Mouse (Mus musculus) left cerebral cortex, postnatal 14 days (tissue): ENCODE measurements around the gene Ciita. TPM values are rescaled to one million over a fixed set of nuclear protein-coding genes. Genes with fewer than 3 reads are reported as not detected.

ENCODE experiments used
- DNase-seq, 2 experiments: peaks; one replicate each; pipeline ENCODE4 v3.0.0; 2021 to 2022; ENCODE audit warnings: low spot score in 2 of 2, mixed read lengths in 1 of 2
- intact Hi-C: fragments of 180-260 bp; cut with DNase I; formaldehyde crosslinking; loops from one replicate; pipeline ENCODE4 v1.15.1; 2025
- total RNA-seq, 2 experiments: library from RNA; stranded (reverse); gene quantifications; 2 replicates each; pipeline ENCODE4 v1.2.3; 2021

Gene Ciita
- total RNA-seq, 2 experiments from 2014 or later, result 0.04 TPM; not detected in 1

GRCm38 (mm10) chr16:10508691-10509090 is 28.8 kb downstream of the Ciita start:
- intact Hi-C loops, result loop anchor here (2.0 kb wide), 1 partner anchor 30 kb away; no protein-coding TSS in a partner anchor
- DNase-seq, result no peak

GRCm38 (mm10) chr16:10510477-10511133 is 30.7 kb downstream of the Ciita start:
- DNase-seq, result no peak
- intact Hi-C loops, result no loop called here

- intact Hi-C loops, result no loop called here
- no peak for DNase-seq
Observed at GRCm38 (mm10) chr16:10511134-10511520, 31.3 kb downstream of the Ciita start.

- no peak for DNase-seq
- intact Hi-C loops, result no loop called here
Observed at GRCm38 (mm10) chr16:10515953-10516572, 36.2 kb downstream of the Ciita start.

GRCm38 (mm10) chr16:10518030-10518429 is 38.2 kb downstream of the Ciita start:
- intact Hi-C loops, result no loop called here
- no peak for DNase-seq

GRCm38 (mm10) chr16:10520908-10521614 is 41.2 kb downstream of the Ciita start:
- intact Hi-C loops, result loop anchor here (2.0 to 10.0 kb wide), 3 partner anchors 104 to 436 kb away; no protein-coding TSS in a partner anchor
- peak; percentile 87 to 90 for DNase-seq

GRCm38 (mm10) chr16:10522811-10523210 is 43.0 kb downstream of the Ciita start:
- peak; percentile 80 to 83 for DNase-seq
- intact Hi-C loops, result loop anchor here (5.0 to 10.0 kb wide), 2 partner anchors 246 to 438 kb away; no protein-coding TSS in a partner anchor

- no peak for DNase-seq
- intact Hi-C loops, result loop anchor here (5.0 to 10.0 kb wide), 2 partner anchors 246 to 439 kb away; no protein-coding TSS in a partner anchor
Observed at GRCm38 (mm10) chr16:10523650-10524049, 43.8 kb downstream of the Ciita start.

- intact Hi-C loops, result loop anchor here (5.0 to 10.0 kb wide), 2 partner anchors 248 to 440 kb away; no protein-coding TSS in a partner anchor
- no peak for DNase-seq
Observed at GRCm38 (mm10) chr16:10524866-10525609, 45.2 kb downstream of the Ciita start.

- intact Hi-C loops, result loop anchor here (10.0 kb wide), 1 partner anchor 441 kb away; no protein-coding TSS in a partner anchor
- no peak for DNase-seq
Observed at GRCm38 (mm10) chr16:10525610-10525980, 45.7 kb downstream of the Ciita start.

GRCm38 (mm10) chr16:10527046-10527644 is 47.3 kb downstream of the Ciita start:
- no peak for DNase-seq
- intact Hi-C loops, result loop anchor here (10.0 kb wide), 1 partner anchor 442 kb away; no protein-coding TSS in a partner anchor

- intact Hi-C loops, result loop anchor here (10.0 kb wide), 1 partner anchor 444 kb away; no protein-coding TSS in a partner anchor
- no peak for DNase-seq
Observed at GRCm38 (mm10) chr16:10528382-10528781, 48.5 kb downstream of the Ciita start.

- intact Hi-C loops, result no loop called here
- DNase-seq, result no peak
Observed at GRCm38 (mm10) chr16:10530179-10530578, 50.3 kb downstream of the Ciita start.

GRCm38 (mm10) chr16:10533781-10534180 is 53.9 kb downstream of the Ciita start:
- no peak for DNase-seq
- intact Hi-C loops, result no loop called here

- DNase-seq, result no peak
- intact Hi-C loops, result no loop called here
Observed at GRCm38 (mm10) chr16:10534567-10534966, 54.7 kb downstream of the Ciita start.

GRCm38 (mm10) chr16:10536323-10536722 is 56.5 kb downstream of the Ciita start:
- DNase-seq, result no peak
- intact Hi-C loops, result no loop called here

GRCm38 (mm10) chr16:10536961-10537360 is 57.1 kb downstream of the Ciita start:
- no peak for DNase-seq
- intact Hi-C loops, result no loop called here

- no peak for DNase-seq
- intact Hi-C loops, result no loop called here
Observed at GRCm38 (mm10) chr16:10540763-10541597, 61.1 kb downstream of the Ciita start.
